Mouse (Mus musculus) E14TG2a.4 (cell line): ENCODE data around the gene Aar2.

Source experiments
- CTCF ChIP-seq: conservative IDR thresholded peaks from 2 replicates; pipeline ENCODE4 v1.5.1; 2014; ENCODE audit warnings: low read length
- NANOG ChIP-seq: IDR thresholded peaks from 2 replicates; pipeline ENCODE4 v1.6.1; 2014; ENCODE audit warnings: borderline replicate concordance, low read length, mixed read lengths
- POU5F1 ChIP-seq: IDR thresholded peaks from 2 replicates; pipeline ENCODE4 v1.6.1; 2014; ENCODE audit warnings: low read length, borderline replicate concordance

GRCm38 (mm10) chr2:156538817-156539555 is 8.4 kb upstream of the Aar2 start:
- no peak for TF ChIP-seq CTCF
- TF ChIP-seq NANOG = no peak
- no peak for TF ChIP-seq POU5F1
